Mouse (Mus musculus): Measurements from ENCODE around the gene Myt1l. TPM values are rescaled to one million over a fixed set of nuclear protein-coding genes. Genes with fewer than 3 reads are reported as not detected.

The Myt1l gene
- polyA plus RNA-seq, 1 experiment from 2014 or later = 254 TPM

DNA sequence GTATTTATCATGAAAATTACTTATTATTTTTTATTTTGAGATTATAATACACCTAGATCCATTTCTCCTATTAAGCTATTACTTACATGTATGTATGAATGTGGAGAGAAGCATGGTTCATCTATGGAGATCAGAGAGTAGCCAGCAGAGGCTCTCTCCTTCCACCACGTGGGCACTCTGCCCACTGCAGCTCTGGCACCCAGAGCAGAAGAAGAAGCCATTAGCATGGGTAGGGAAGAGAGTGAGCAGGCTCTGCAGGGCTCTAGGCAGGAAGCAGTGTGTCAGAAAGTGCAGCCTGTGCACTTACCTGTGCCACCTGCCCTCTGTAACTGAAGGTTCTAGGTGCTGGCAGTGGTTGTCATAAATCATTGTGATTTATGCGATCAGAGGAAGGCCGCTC lies 321.8 kb downstream of the Myt1l start:
- WGBS = 78% methylated on average over 3 of the region's 3 CpGs
- H3K27ac ChIP-seq (replicated peaks) = peak overlapping the region; percentile 17; the same call in 1 of the 2 replicates
- peaks cover 35% of the 10 kb centered on the region for H3K36me3 ChIP-seq
- H3K9me3 ChIP-seq = no peaks in the 10 kb centered on the region
- H3K27me3 ChIP-seq = no peaks in the 10 kb centered on the region
- H3K4me1 ChIP-seq = peaks cover 11% of the 10 kb centered on the region
- no peak for ATAC-seq (replicated peaks)
- no peak overlapping the region for H3K4me2 ChIP-seq (replicated peaks)
- no peak overlapping the region for H3K9ac ChIP-seq (replicated peaks)
- H3K4me3 ChIP-seq = no peak overlapping the region

- Histone ChIP-seq H3K4me3 (no peak overlapping the region), H3K27me3 (no peaks in the 10 kb centered on the region), H3K36me3 (peaks cover 62% of the 10 kb centered on the region), H3K9ac (replicated peaks) (no peak overlapping the region), H3K4me1 (peaks cover 13% of the 10 kb centered on the region), H3K4me2 (replicated peaks) (no peak overlapping the region), H3K9me3 (no peaks in the 10 kb centered on the region), H3K27ac (replicated peaks) (peak overlapping the region; percentile 65)
- peak; percentile 57 for ATAC-seq (replicated peaks)
- WGBS = 54% methylated on average over 9 of the region's 9 CpGs
These were observed 326.0 kb downstream of the Myt1l start for GRCm38 (mm10) chr12:29854151-29854585.

DNA sequence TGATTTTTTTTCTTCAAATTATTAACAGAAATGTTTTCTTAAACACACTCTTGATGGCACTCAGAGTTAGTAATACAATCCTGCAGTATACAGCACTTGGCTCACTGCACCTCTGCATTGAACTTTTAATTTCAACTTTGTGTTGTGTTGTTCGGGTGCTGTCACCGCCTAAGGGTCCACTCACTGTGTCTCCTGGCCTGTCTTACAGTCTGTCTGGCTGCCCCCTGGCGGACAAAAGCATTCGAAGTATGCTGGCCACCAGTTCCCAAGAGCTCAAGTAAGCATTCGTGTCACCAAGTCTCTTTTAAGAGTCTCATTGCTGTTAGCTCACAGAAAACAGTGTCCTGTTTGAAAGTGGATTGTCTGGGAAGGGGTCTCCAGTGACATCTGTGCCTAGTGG lies 326.8 kb downstream of the Myt1l start:
- 19% methylated on average over 5 of the region's 5 CpGs for WGBS
- H3K27ac ChIP-seq (replicated peaks) = peak overlapping the region; percentile 65; the same call in 1 of the 2 replicates
- peaks cover 60% of the 10 kb centered on the region for H3K36me3 ChIP-seq
- H3K9ac ChIP-seq (replicated peaks) = no peak overlapping the region
- ATAC-seq (replicated peaks) = peak; percentile 60; the same call in 1 of the 2 replicates
- H3K4me1 ChIP-seq = peaks cover 13% of the 10 kb centered on the region
- H3K4me2 ChIP-seq (replicated peaks) = no peak overlapping the region
- no peaks in the 10 kb centered on the region for H3K27me3 ChIP-seq
- no peak overlapping the region for H3K4me3 ChIP-seq
- H3K9me3 ChIP-seq = no peaks in the 10 kb centered on the region

GRCm38 (mm10) chr12:29860986-29861385 lies 332.8 kb downstream of the Myt1l start:
- H3K4me3 ChIP-seq = no peak overlapping the region
- 39% methylated on average over 2 of the region's 2 CpGs for WGBS
- H3K9ac ChIP-seq (replicated peaks) = no peak overlapping the region
- H3K36me3 ChIP-seq = peaks cover 39% of the 10 kb centered on the region
- H3K27me3 ChIP-seq = no peaks in the 10 kb centered on the region
- H3K9me3 ChIP-seq = no peaks in the 10 kb centered on the region
- ATAC-seq (replicated peaks) = no peak
- no peak overlapping the region for H3K27ac ChIP-seq (replicated peaks)
- no peak overlapping the region for H3K4me2 ChIP-seq (replicated peaks)
- no peaks in the 10 kb centered on the region for H3K4me1 ChIP-seq

DNA sequence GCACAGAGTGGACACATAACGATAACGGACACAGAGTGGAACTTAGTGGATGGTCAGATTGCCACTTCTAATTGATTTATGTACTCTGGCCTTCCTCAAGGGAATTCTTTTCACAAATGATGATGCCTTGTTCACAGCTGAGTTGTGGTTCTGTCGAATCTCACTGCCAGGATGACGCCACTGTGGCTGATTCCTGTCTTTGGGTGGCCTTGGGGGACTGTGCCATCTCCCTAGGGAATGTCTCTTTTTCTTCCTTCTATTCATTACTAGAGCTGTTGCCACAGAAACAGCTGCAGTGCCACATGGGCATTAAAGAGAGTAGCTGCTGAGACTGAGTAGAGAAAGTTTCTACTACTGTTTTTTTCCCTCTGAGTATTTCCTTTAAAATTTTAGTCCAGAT lies 340.1 kb downstream of the Myt1l start:
- no peak overlapping the region for H3K4me3 ChIP-seq
- H3K36me3 ChIP-seq = peaks cover 20% of the 10 kb centered on the region
- no peak overlapping the region for H3K9ac ChIP-seq (replicated peaks)
- H3K4me1 ChIP-seq = peaks cover 37% of the 10 kb centered on the region
- no peaks in the 10 kb centered on the region for H3K9me3 ChIP-seq
- WGBS = 60% methylated on average over 4 of the region's 4 CpGs
- ATAC-seq (replicated peaks) = no peak
- H3K4me2 ChIP-seq (replicated peaks) = no peak overlapping the region
- no peaks in the 10 kb centered on the region for H3K27me3 ChIP-seq
- peak overlapping the region; percentile 28; the same call in 1 of the 2 replicates for H3K27ac ChIP-seq (replicated peaks)

DNA sequence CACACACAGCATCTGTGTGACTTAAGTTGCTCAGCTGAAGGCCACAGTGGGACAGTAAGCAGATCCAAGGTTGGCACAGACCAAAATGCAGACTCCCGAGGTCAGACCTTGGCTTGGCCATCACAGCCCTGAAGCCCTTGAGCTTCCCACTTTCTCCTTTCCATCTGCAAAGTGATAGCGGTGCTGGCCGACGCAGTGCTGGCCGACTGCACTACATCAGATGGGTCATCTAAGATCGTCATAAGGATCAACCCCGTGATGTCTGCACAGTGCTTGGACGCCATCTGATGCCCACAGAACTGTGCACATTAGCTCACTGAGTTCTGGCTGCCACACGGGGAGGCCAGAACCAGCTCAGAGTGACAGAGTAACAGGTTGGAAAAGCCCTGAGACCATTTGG lies 340.6 kb downstream of the Myt1l start:
- H3K4me1 ChIP-seq = peaks cover 41% of the 10 kb centered on the region
- no peak overlapping the region for H3K4me2 ChIP-seq (replicated peaks)
- no peak overlapping the region for H3K9ac ChIP-seq (replicated peaks)
- H3K36me3 ChIP-seq = peaks cover 20% of the 10 kb centered on the region
- H3K27me3 ChIP-seq = no peaks in the 10 kb centered on the region
- H3K27ac ChIP-seq (replicated peaks) = peak overlapping the region; percentile 28; the same call in 1 of the 2 replicates
- H3K4me3 ChIP-seq = no peak overlapping the region
- H3K9me3 ChIP-seq = no peaks in the 10 kb centered on the region
- 83% methylated on average over 9 of the region's 9 CpGs for WGBS
- ATAC-seq (replicated peaks) = no peak

GRCm38 (mm10) chr12:29872156-29872815 lies 344.1 kb downstream of the Myt1l start:
- peak; percentile 99 for ATAC-seq (replicated peaks)
- H3K36me3 ChIP-seq = peaks cover 20% of the 10 kb centered on the region
- peak overlapping the region; percentile 97 for H3K27ac ChIP-seq (replicated peaks)
- no peaks in the 10 kb centered on the region for H3K27me3 ChIP-seq
- 2% methylated on average over 7 of the region's 7 CpGs for WGBS
- peak overlapping the region; percentile 33 for H3K4me2 ChIP-seq (replicated peaks)
- no peaks in the 10 kb centered on the region for H3K9me3 ChIP-seq
- H3K4me1 ChIP-seq = peaks cover 41% of the 10 kb centered on the region
- H3K9ac ChIP-seq (replicated peaks) = peak overlapping the region; percentile 0; the same call in 1 of the 2 replicates
- no peak overlapping the region for H3K4me3 ChIP-seq

DNA sequence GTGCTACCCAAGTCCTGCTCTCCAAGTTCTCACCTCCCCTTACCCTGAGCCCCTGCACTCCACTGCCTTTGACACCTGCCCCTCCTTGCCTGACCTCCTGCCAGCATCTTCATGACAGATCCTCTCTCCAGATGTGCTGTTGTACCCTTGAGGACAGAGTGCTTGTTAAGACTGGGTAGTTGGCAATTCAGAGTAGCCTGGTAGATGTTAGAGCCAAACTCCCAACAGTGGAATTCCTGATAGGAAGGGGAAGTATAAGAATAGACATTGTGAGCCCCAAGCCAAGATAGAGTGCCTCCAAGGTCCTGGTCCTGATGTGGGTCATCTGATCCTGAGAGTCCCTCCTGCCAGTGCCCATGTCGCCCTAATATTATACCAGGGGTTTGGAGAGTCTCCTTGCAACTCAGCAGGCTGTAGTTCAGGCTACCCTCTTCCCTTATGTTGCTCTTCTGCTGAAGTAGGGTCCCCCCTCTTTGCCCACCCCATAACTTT lies 345.1 kb downstream of the Myt1l start:
- H3K36me3 ChIP-seq = peaks cover 14% of the 10 kb centered on the region
- H3K27me3 ChIP-seq = no peaks in the 10 kb centered on the region
- no peaks in the 10 kb centered on the region for H3K9me3 ChIP-seq
- H3K4me2 ChIP-seq (replicated peaks) = no peak overlapping the region
- 0 out of 2 replicates have a peak overlapping the region, but pooled peaks have one; percentile 5 for H3K9ac ChIP-seq (replicated peaks)
- WGBS = 78% methylated on average over 1 of the region's 1 CpGs
- H3K4me3 ChIP-seq = no peak overlapping the region
- ATAC-seq (replicated peaks) = no peak
- H3K4me1 ChIP-seq = peaks cover 36% of the 10 kb centered on the region
- peak overlapping the region; percentile 97 for H3K27ac ChIP-seq (replicated peaks)

DNA sequence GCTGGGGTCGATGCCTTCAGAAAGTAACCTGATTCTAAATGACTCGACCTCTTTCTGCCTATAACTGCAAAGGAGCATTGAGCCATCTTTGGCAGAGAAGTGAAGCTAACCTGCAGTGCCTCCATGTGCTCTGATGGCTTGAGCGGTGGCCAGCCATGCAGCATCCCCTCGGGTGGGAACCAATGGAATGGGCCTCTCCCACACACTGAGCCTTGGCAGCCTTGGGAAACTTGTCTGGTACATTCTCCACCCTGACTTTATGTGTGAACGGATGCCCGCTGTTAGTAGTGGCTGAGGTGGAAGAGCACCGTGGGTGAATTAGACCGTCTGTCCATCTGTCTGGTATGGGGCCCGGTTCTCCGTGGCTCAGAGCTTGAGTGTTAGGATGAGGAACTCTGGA lies 349.8 kb downstream of the Myt1l start:
- Histone ChIP-seq H3K27ac (replicated peaks) (no peak overlapping the region), H3K36me3 (peaks cover 15% of the 10 kb centered on the region)
- no peak for ATAC-seq (replicated peaks)

GRCm38 (mm10) chr12:29882871-29883617 lies 354.9 kb downstream of the Myt1l start:
- Histone ChIP-seq H3K27me3 (no peaks in the 10 kb centered on the region), H3K9ac (replicated peaks) (no peak overlapping the region; the same call in 1 of the 2 replicates), H3K4me2 (replicated peaks) (peak overlapping the region; percentile 23), H3K4me1 (peaks cover 46% of the 10 kb centered on the region), H3K9me3 (no peaks in the 10 kb centered on the region), H3K27ac (replicated peaks) (peak overlapping the region; percentile 91), H3K4me3 (no peak overlapping the region), H3K36me3 (peaks cover 18% of the 10 kb centered on the region)
- WGBS = 10% methylated on average over 9 of the region's 9 CpGs
- ATAC-seq (replicated peaks) = peak; percentile 87

More for the DNA sequence above, 349.8 kb downstream of the Myt1l start:
- H3K4me1 ChIP-seq = peaks cover 25% of the 10 kb centered on the region
- no peaks in the 10 kb centered on the region for H3K27me3 ChIP-seq
- no peak overlapping the region for H3K9ac ChIP-seq (replicated peaks)
- 88% methylated on average over 10 of the region's 10 CpGs for WGBS
- no peak overlapping the region for H3K4me2 ChIP-seq (replicated peaks)
- H3K9me3 ChIP-seq = no peaks in the 10 kb centered on the region
- no peak overlapping the region for H3K4me3 ChIP-seq

DNA sequence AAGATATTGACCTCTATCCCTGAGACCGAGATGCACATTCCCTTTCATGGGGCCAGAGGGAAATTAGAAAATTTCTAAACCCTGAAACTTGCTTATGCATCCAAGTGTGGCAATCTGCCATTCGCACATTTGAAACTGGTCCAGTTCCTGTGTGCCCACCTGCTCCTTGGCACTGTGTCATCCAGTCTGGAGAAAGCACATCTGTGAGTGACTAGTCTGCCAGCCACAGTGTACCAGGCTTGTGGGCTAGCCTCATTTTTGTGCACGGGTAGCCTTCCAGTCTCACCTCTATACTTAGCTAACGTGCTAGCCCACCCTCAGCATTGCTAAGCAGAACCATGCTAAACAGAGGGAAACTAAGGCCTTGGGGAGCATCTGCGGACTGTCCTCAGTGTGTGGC lies 356.2 kb downstream of the Myt1l start:
- Histone ChIP-seq H3K9me3 (no peaks in the 10 kb centered on the region), H3K4me2 (replicated peaks) (no peak overlapping the region), H3K27me3 (no peaks in the 10 kb centered on the region), H3K4me3 (no peak overlapping the region), H3K36me3 (peaks cover 22% of the 10 kb centered on the region), H3K4me1 (peaks cover 46% of the 10 kb centered on the region), H3K9ac (replicated peaks) (no peak overlapping the region), H3K27ac (replicated peaks) (peak overlapping the region; percentile 91)
- peak; percentile 50; the same call in 1 of the 2 replicates for ATAC-seq (replicated peaks)
- WGBS = 52% methylated on average over 5 of the region's 5 CpGs

DNA sequence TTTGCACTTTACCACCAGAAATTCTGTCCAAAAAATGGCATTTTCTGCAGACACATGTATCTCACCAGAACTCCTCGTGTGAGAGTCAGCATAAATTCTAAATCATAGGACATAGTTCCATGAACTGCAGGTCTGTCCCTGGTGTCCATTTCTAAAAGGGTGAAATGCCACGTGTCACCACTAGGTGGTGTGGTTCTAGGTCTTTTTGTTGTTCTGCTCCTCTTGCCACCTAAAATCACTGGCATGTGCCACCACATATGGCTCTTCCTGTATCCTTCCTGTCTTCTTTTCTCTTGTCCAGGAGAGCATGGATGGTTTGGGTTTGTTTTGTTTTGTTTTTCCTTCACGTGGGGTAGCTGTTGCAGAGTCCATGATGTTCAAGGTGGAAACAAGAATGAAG lies 366.5 kb downstream of the Myt1l start:
- H3K9me3 ChIP-seq = no peaks in the 10 kb centered on the region
- H3K27me3 ChIP-seq = no peaks in the 10 kb centered on the region
- H3K27ac ChIP-seq (replicated peaks) = 0 out of 2 replicates have a peak overlapping the region, but pooled peaks have one; percentile 7
- H3K36me3 ChIP-seq = peaks cover 53% of the 10 kb centered on the region
- H3K4me1 ChIP-seq = no peaks in the 10 kb centered on the region
- no peak for ATAC-seq (replicated peaks)
- H3K4me2 ChIP-seq (replicated peaks) = no peak overlapping the region
- no peak overlapping the region for H3K9ac ChIP-seq (replicated peaks)
- WGBS = 25% methylated on average over 3 of the region's 3 CpGs
- H3K4me3 ChIP-seq = no peak overlapping the region

Measured in forebrain, embryonic 15.5 days (tissue).